Mouse (Mus musculus): Measurements from ENCODE around the gene Eapp. TPM values are rescaled to one million over a fixed set of nuclear protein-coding genes. Genes with fewer than 3 reads are reported as not detected.
"Not testable (repeated sequence)": the region's sequence is repeated elsewhere in the genome, so short reads cannot be mapped to it uniquely, and the experiment has no call there.

Eapp gene
- total RNA-seq (2012; rRNA removed): 52.4 and 53.9 TPM in 2 replicates
- 51.5 and 53.4 TPM in 2 replicates for total RNA-seq (2014; rRNA removed)
- polyA plus RNA-seq (2012; ENCODE audit: insufficient read length, low read depth): 43.1 and 60.9 TPM in 2 replicates

- Histone ChIP-seq H3K27me3 (replicated peaks) (peaks cover 7% of the 10 kb centered on the region), H3K36me3 (replicated peaks in 1 of 2; ENCODE audit: control insufficient read depth in 1 of 2, insufficient read depth in 1 of 2, low read length in 1 of 2) (peaks cover 12 to 23% of the 10 kb centered on the region in 2 experiments), H3K27ac (ENCODE audit: insufficient read depth, low read depth) (peak within 1 kb of the TSS; percentile 82), H3K9ac (ENCODE audit: insufficient read depth, low read depth) (peak within 1 kb of the TSS; percentile 85), H3K79me2 (replicated peaks; ENCODE audit: control insufficient read depth, extremely low read depth, insufficient read depth, poor library complexity, severe bottlenecking) (peaks cover 21% of the 10 kb centered on the region), H3K4me2 (ENCODE audit: insufficient read depth, low read depth, poor library complexity, severe bottlenecking) (peak within 1 kb of the TSS; percentile 86), H3K9me3 (replicated peaks; ENCODE audit: low read length) (no peaks in the 10 kb centered on the region), H3K4me1 (ENCODE audit: control insufficient read depth in 1 of 2, insufficient read depth in 2 of 2) (peaks cover 3 to 21% of the 10 kb centered on the region in 2 experiments), H3K4me3 (replicated peaks in 1 of 3; ENCODE audit: low read depth in 2 of 3, low read length in 2 of 3, poor library complexity in 1 of 3) (peak within 1 kb of the TSS; percentile 68 to 79 (median 76))
- TF ChIP-seq POLR2A (IDR thresholded peaks at IDR 0.05; ENCODE audit: low read depth, low read length) (peak; percentile 90), ELF1 (IDR thresholded peaks at IDR 0.05; ENCODE audit: low read depth, low read length) (peak; percentile 99), ZKSCAN1 (IDR thresholded peaks at IDR 0.05; ENCODE audit: borderline replicate concordance, low read depth, low read length) (no peak), KAT2A (IDR thresholded peaks at IDR 0.05; ENCODE audit: insufficient replicate concordance, low read length) (peak; percentile 93; the same call in 1 of the 2 replicates), MEF2A (IDR thresholded peaks at IDR 0.05; ENCODE audit: borderline replicate concordance, low read depth, low read length) (peak; percentile 61), BHLHE40 (IDR thresholded peaks at IDR 0.05; ENCODE audit: low read depth, low read length) (no peak; the same call in 1 of the 2 replicates), CTCF (conservative IDR thresholded peaks at IDR 0.05 in 1 of 2, IDR thresholded peaks at IDR 0.05 in 1 of 2; ENCODE audit: low read depth in 2 of 2, low read length in 2 of 2) (0 out of 4 replicates have a peak, but pooled peaks of 1 of the 2 experiments have one; percentile 23), E2F4 (IDR thresholded peaks at IDR 0.05; ENCODE audit: insufficient replicate concordance, low read depth, low read length) (no peak), MXI1 (IDR thresholded peaks at IDR 0.05; ENCODE audit: low read depth, low read length) (peak; percentile 75), ETS1 (conservative IDR thresholded peaks at IDR 0.05; ENCODE audit: low read depth, low read length) (0 out of 2 replicates have a peak, but pooled peaks have one; percentile 16), NRF1 (IDR thresholded peaks at IDR 0.05; ENCODE audit: low read depth, low read length) (peak; percentile 95), SIN3A (IDR thresholded peaks at IDR 0.05; ENCODE audit: low read length) (peak; percentile 89), SMC3 (IDR thresholded peaks at IDR 0.05; ENCODE audit: low read depth, low read length) (no peak), GABPA (IDR thresholded peaks at IDR 0.05; ENCODE audit: insufficient replicate concordance, low read depth, low read length) (peak; percentile 23; the same call in 1 of the 2 replicates), PAX5 (IDR thresholded peaks at IDR 0.05; ENCODE audit: low read length) (no peak), POLR2AphosphoS2 (IDR thresholded peaks at IDR 0.05; ENCODE audit: low read depth, low read length) (no peak), HCFC1 (IDR thresholded peaks at IDR 0.05; ENCODE audit: low read depth, low read length) (peak; percentile 94), TBP (conservative IDR thresholded peaks at IDR 0.05; ENCODE audit: low read depth, low read length) (peak; percentile 54; the same call in 1 of the 2 replicates), IRF4 (IDR thresholded peaks at IDR 0.05; ENCODE audit: low read depth, low read length) (0 out of 2 replicates have a peak, but pooled peaks have one; percentile 35), UBTF (IDR thresholded peaks at IDR 0.05; ENCODE audit: low read depth, low read length) (peak; percentile 73; the same call in 1 of the 2 replicates), TCF12 (IDR thresholded peaks at IDR 0.05; ENCODE audit: low read depth, low read length) (peak; percentile 75), NELFE (IDR thresholded peaks at IDR 0.05; ENCODE audit: low read depth, low read length) (peak; percentile 77), USF2 (conservative IDR thresholded peaks at IDR 0.05; ENCODE audit: low read depth, low read length) (no peak), ZMIZ1 (IDR thresholded peaks at IDR 0.05; ENCODE audit: low read depth, low read length) (peak; percentile 61), MAZ (IDR thresholded peaks at IDR 0.05; ENCODE audit: low read depth, low read length) (no peak), CHD1 (IDR thresholded peaks at IDR 0.05; ENCODE audit: low read depth, low read length) (peak; percentile 93; the same call in 1 of the 2 replicates)
- DNase-seq (ENCODE audit: extremely low read depth): peak; percentile 97
- in situ Hi-C loops (cut with MboI; ENCODE audit: low pct_ligation_motif_present, low pct_unique_long_range_greater_than_20kb, low sequenced_read_pairs) (no loop called here), dilution Hi-C loops (cut with MboI; ENCODE audit: extremely low pct_ligation_motif_present, extremely low pct_unique_long_range_greater_than_20kb, low sequenced_read_pairs) (no loop called here)
These were observed at the start of gene Eapp for GRCm38 (mm10) chr12:54695511-54696241. Gene Eapp (minus strand): TSS chr12:54695897.

- H3K27ac ChIP-seq (ENCODE audit: insufficient read depth, low read depth); H3K9ac ChIP-seq (ENCODE audit: insufficient read depth, low read depth); H3K36me3 ChIP-seq (replicated peaks in 1 of 2; ENCODE audit: control insufficient read depth in 1 of 2, insufficient read depth in 1 of 2, low read length in 1 of 2); H3K4me1 ChIP-seq (ENCODE audit: control insufficient read depth in 1 of 2, insufficient read depth in 2 of 2); H3K4me3 ChIP-seq (replicated peaks in 1 of 3; ENCODE audit: low read depth in 2 of 3, low read length in 2 of 3, poor library complexity in 1 of 3); H3K4me2 ChIP-seq (ENCODE audit: insufficient read depth, low read depth, poor library complexity, severe bottlenecking); DNase-seq (ENCODE audit: extremely low read depth); in situ Hi-C loops (cut with MboI; ENCODE audit: low pct_ligation_motif_present, low pct_unique_long_range_greater_than_20kb, low sequenced_read_pairs); H3K79me2 ChIP-seq (replicated peaks; ENCODE audit: control insufficient read depth, extremely low read depth, insufficient read depth, poor library complexity, severe bottlenecking); H3K27me3 ChIP-seq (replicated peaks); dilution Hi-C loops (cut with MboI; ENCODE audit: extremely low pct_ligation_motif_present, extremely low pct_unique_long_range_greater_than_20kb, low sequenced_read_pairs); H3K9me3 ChIP-seq (replicated peaks; ENCODE audit: low read length): not testable (repeated sequence)
These were observed 43.1 kb upstream of the Eapp start for GRCm38 (mm10) chr12:54738661-54739243.
